Mouse (Mus musculus): ENCODE data around the gene Eme2. TPM values are rescaled to one million over a fixed set of nuclear protein-coding genes. Genes with fewer than 3 reads are reported as not detected.

Eme2 gene
- polyA plus RNA-seq, 1 experiment from 2014 or later = 18.9 TPM

- H3K4me1 ChIP-seq (ENCODE audit: control insufficient read depth, insufficient read depth, low read length) = peaks cover 16% of the 10 kb centered on the region; the same call in 1 of the 2 replicates
- H3K27me3 ChIP-seq (ENCODE audit: control insufficient read depth, insufficient read depth, low read length) = no peaks in the 10 kb centered on the region
- peak within 1 kb of the TSS; percentile 93 for H3K4me2 ChIP-seq (replicated peaks; ENCODE audit: low read depth, low read length)
- WGBS = under 1% methylated on average over 69 of the region's 69 CpGs
- H3K9me3 ChIP-seq (ENCODE audit: control insufficient read depth, low read depth, low read length) = no peaks in the 10 kb centered on the region
- peak; percentile 97 for ATAC-seq (ENCODE audit: insufficient number of reproducible peaks, insufficient read depth, low FRiP score, low read depth)
- 0 out of 2 replicates have a peak within 1 kb of the TSS, but pooled peaks have one; percentile 29 for H3K27ac ChIP-seq (ENCODE audit: low read length)
- H3K36me3 ChIP-seq (ENCODE audit: control insufficient read depth, insufficient read depth, low read length) = peaks cover 27% of the 10 kb centered on the region
- peak within 1 kb of the TSS; percentile 89 for H3K4me3 ChIP-seq (ENCODE audit: low read depth, low read length)
- H3K9ac ChIP-seq (replicated peaks; ENCODE audit: low read depth, low read length) = peak within 1 kb of the TSS; percentile 81
These were observed 8.6 kb downstream of the Eme2 start, which contains the start of the genes Nubp2 and Spsb3 for GRCm38 (mm10) chr17:24886134-24886931. TSS of gene Nubp2 (minus strand) at chr17:24886349. TSS of gene Spsb3 (plus strand) at chr17:24886643.

- Histone ChIP-seq H3K36me3 (ENCODE audit: control insufficient read depth, insufficient read depth, low read length) (peaks cover 19% of the 10 kb centered on the region), H3K4me2 (replicated peaks; ENCODE audit: low read depth, low read length) (peak overlapping the region; percentile 93), H3K9ac (replicated peaks; ENCODE audit: low read depth, low read length) (peak overlapping the region; percentile 34; the same call in 1 of the 2 replicates), H3K4me1 (ENCODE audit: control insufficient read depth, insufficient read depth, low read length) (peaks cover 16% of the 10 kb centered on the region; the same call in 1 of the 2 replicates), H3K27me3 (ENCODE audit: control insufficient read depth, insufficient read depth, low read length) (no peaks in the 10 kb centered on the region), H3K4me3 (ENCODE audit: low read depth, low read length) (peak overlapping the region; percentile 89), H3K27ac (ENCODE audit: low read length) (no peak overlapping the region), H3K9me3 (ENCODE audit: control insufficient read depth, low read depth, low read length) (no peaks in the 10 kb centered on the region)
- ATAC-seq (ENCODE audit: insufficient number of reproducible peaks, insufficient read depth, low FRiP score, low read depth) = no peak
- WGBS = 25% methylated on average over 22 of the region's 22 CpGs
These were observed 9.3 kb downstream of the Eme2 start for GRCm38 (mm10) chr17:24885356-24886133.

- H3K4me1 ChIP-seq (ENCODE audit: control insufficient read depth, insufficient read depth, low read length) = peaks cover 16% of the 10 kb centered on the region; the same call in 1 of the 2 replicates
- H3K27me3 ChIP-seq (ENCODE audit: control insufficient read depth, insufficient read depth, low read length) = no peaks in the 10 kb centered on the region
- ATAC-seq (ENCODE audit: insufficient number of reproducible peaks, insufficient read depth, low FRiP score, low read depth) = no peak
- 79% methylated on average over 6 of the region's 6 CpGs for WGBS
- no peak overlapping the region for H3K9ac ChIP-seq (replicated peaks; ENCODE audit: low read depth, low read length)
- peaks cover 11% of the 10 kb centered on the region for H3K36me3 ChIP-seq (ENCODE audit: control insufficient read depth, insufficient read depth, low read length)
- H3K9me3 ChIP-seq (ENCODE audit: control insufficient read depth, low read depth, low read length) = no peaks in the 10 kb centered on the region
- no peak overlapping the region for H3K4me3 ChIP-seq (ENCODE audit: low read depth, low read length)
- no peak overlapping the region for H3K27ac ChIP-seq (ENCODE audit: low read length)
- H3K4me2 ChIP-seq (replicated peaks; ENCODE audit: low read depth, low read length) = no peak overlapping the region
These were observed 10.5 kb downstream of the Eme2 start for GRCm38 (mm10) chr17:24884391-24884790.

- 50% methylated on average over 7 of the region's 7 CpGs for WGBS
- ATAC-seq (ENCODE audit: insufficient number of reproducible peaks, insufficient read depth, low FRiP score, low read depth) = no peak
- no peak overlapping the region for H3K9ac ChIP-seq (replicated peaks; ENCODE audit: low read depth, low read length)
These were observed 13.0 kb downstream of the Eme2 start for GRCm38 (mm10) chr17:24881738-24882440.

GRCm38 (mm10) chr17:24878531-24878930, 16.4 kb downstream of the Eme2 start:
- WGBS = 64% methylated on average over 8 of the region's 8 CpGs
- ATAC-seq (ENCODE audit: insufficient number of reproducible peaks, insufficient read depth, low FRiP score, low read depth) = no peak
- Histone ChIP-seq H3K27ac (ENCODE audit: low read length) (peak overlapping the region; percentile 44; the same call in 1 of the 2 replicates), H3K9me3 (ENCODE audit: control insufficient read depth, low read depth, low read length) (no peaks in the 10 kb centered on the region), H3K9ac (replicated peaks; ENCODE audit: low read depth, low read length) (no peak overlapping the region), H3K27me3 (ENCODE audit: control insufficient read depth, insufficient read depth, low read length) (no peaks in the 10 kb centered on the region), H3K4me1 (ENCODE audit: control insufficient read depth, insufficient read depth, low read length) (0 out of 2 replicates have a peak, but pooled peaks cover 4% of the 10 kb centered on the region), H3K4me3 (ENCODE audit: low read depth, low read length) (no peak overlapping the region), H3K4me2 (replicated peaks; ENCODE audit: low read depth, low read length) (no peak overlapping the region), H3K36me3 (ENCODE audit: control insufficient read depth, insufficient read depth, low read length) (0 out of 2 replicates have a peak, but pooled peaks cover under 1% of the 10 kb centered on the region)

More at GRCm38 (mm10) chr17:24881738-24882440, 13.0 kb downstream of the Eme2 start:
- peaks cover 7% of the 10 kb centered on the region for H3K36me3 ChIP-seq (ENCODE audit: control insufficient read depth, insufficient read depth, low read length)
- H3K9me3 ChIP-seq (ENCODE audit: control insufficient read depth, low read depth, low read length) = no peaks in the 10 kb centered on the region
- H3K27me3 ChIP-seq (ENCODE audit: control insufficient read depth, insufficient read depth, low read length) = no peaks in the 10 kb centered on the region
- H3K4me2 ChIP-seq (replicated peaks; ENCODE audit: low read depth, low read length) = no peak overlapping the region
- H3K4me1 ChIP-seq (ENCODE audit: control insufficient read depth, insufficient read depth, low read length) = peaks cover 12% of the 10 kb centered on the region; the same call in 1 of the 2 replicates
- H3K4me3 ChIP-seq (ENCODE audit: low read depth, low read length) = no peak overlapping the region
- no peak overlapping the region for H3K27ac ChIP-seq (ENCODE audit: low read length)

- peak; percentile 43; the same call in 1 of the 2 replicates for ATAC-seq (ENCODE audit: insufficient number of reproducible peaks, insufficient read depth, low FRiP score, low read depth)
- Histone ChIP-seq H3K27ac (ENCODE audit: low read length) (peak overlapping the region; percentile 44; the same call in 1 of the 2 replicates), H3K4me2 (replicated peaks; ENCODE audit: low read depth, low read length) (peak overlapping the region; percentile 17; the same call in 1 of the 2 replicates), H3K4me1 (ENCODE audit: control insufficient read depth, insufficient read depth, low read length) (0 out of 2 replicates have a peak, but pooled peaks cover 4% of the 10 kb centered on the region), H3K9me3 (ENCODE audit: control insufficient read depth, low read depth, low read length) (no peaks in the 10 kb centered on the region), H3K9ac (replicated peaks; ENCODE audit: low read depth, low read length) (no peak overlapping the region), H3K4me3 (ENCODE audit: low read depth, low read length) (no peak overlapping the region), H3K27me3 (ENCODE audit: control insufficient read depth, insufficient read depth, low read length) (no peaks in the 10 kb centered on the region), H3K36me3 (ENCODE audit: control insufficient read depth, insufficient read depth, low read length) (no peaks in the 10 kb centered on the region)
- WGBS = 22% methylated on average over 5 of the region's 5 CpGs
These were observed 16.8 kb downstream of the Eme2 start for GRCm38 (mm10) chr17:24878117-24878397.

- WGBS = 33% methylated on average over 10 of the region's 10 CpGs
- H3K4me3 ChIP-seq (ENCODE audit: low read depth, low read length) = no peak overlapping the region
- H3K27ac ChIP-seq (ENCODE audit: low read length) = 0 out of 2 replicates have a peak overlapping the region, but pooled peaks have one; percentile 2
- H3K36me3 ChIP-seq (ENCODE audit: control insufficient read depth, insufficient read depth, low read length) = no peaks in the 10 kb centered on the region
- no peaks in the 10 kb centered on the region for H3K9me3 ChIP-seq (ENCODE audit: control insufficient read depth, low read depth, low read length)
- no peaks in the 10 kb centered on the region for H3K27me3 ChIP-seq (ENCODE audit: control insufficient read depth, insufficient read depth, low read length)
- 0 out of 2 replicates have a peak, but pooled peaks cover 4% of the 10 kb centered on the region for H3K4me1 ChIP-seq (ENCODE audit: control insufficient read depth, insufficient read depth, low read length)
- ATAC-seq (ENCODE audit: insufficient number of reproducible peaks, insufficient read depth, low FRiP score, low read depth) = no peak
- H3K9ac ChIP-seq (replicated peaks; ENCODE audit: low read depth, low read length) = no peak overlapping the region
- peak overlapping the region; percentile 17; the same call in 1 of the 2 replicates for H3K4me2 ChIP-seq (replicated peaks; ENCODE audit: low read depth, low read length)
These were observed 17.4 kb downstream of the Eme2 start for GRCm38 (mm10) chr17:24877336-24878116.
